Mouse (Mus musculus) liver, postnatal 0 days (tissue): Measurements from ENCODE around the gene Ppif.

Experiments used
- CTCF ChIP-seq: sonication (generic); IDR thresholded peaks from 2 replicates; pipeline ENCODE4 v1.5.1; 2016; ENCODE audit warnings: antibody characterized with exemption, low read depth
- EP300 ChIP-seq: IDR thresholded peaks from 2 replicates; pipeline ENCODE4 v1.6.1; 2016; ENCODE audit warnings: antibody characterized with exemption, low read depth, mild to moderate bottlenecking

GRCm38 (mm10) chr14:25713443-25713842 lies 19.5 kb downstream of the Ppif start:
- TF ChIP-seq CTCF (peak; percentile 62), EP300 (no peak)
